Mouse (Mus musculus): ENCODE data around the gene St6galnac6.

Gene St6galnac6

GRCm38 (mm10) chr2:32641810-32642209 lies 42.3 kb downstream of the St6galnac6 start:
- no peak for DNase-seq

DNA sequence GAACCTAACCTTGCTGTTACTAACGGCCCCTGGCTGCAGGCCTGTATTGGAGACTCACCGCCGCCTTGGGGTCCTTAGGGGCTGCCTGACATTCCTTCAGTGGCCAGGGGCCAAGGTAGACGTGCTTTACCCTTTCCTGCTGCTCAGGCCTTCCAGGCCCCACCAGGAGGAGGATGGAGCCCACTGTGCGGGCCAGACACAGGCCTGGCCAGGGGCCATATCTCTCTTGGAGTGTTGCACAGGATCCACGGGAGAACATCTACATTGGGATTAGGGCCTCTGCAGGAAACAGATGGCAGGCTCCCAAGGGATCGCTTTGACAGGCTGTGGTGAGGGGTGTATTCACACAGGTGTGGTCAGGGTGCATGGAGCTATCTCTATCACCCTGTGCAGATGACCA lies 43.3 kb downstream of the St6galnac6 start:
- no peak for DNase-seq

- no peak for DNase-seq
Measured at GRCm38 (mm10) chr2:32644083-32644482, 44.6 kb downstream of the St6galnac6 start.

- no peak for DNase-seq
Measured at GRCm38 (mm10) chr2:32644799-32645475, 45.4 kb downstream of the St6galnac6 start.

DNA sequence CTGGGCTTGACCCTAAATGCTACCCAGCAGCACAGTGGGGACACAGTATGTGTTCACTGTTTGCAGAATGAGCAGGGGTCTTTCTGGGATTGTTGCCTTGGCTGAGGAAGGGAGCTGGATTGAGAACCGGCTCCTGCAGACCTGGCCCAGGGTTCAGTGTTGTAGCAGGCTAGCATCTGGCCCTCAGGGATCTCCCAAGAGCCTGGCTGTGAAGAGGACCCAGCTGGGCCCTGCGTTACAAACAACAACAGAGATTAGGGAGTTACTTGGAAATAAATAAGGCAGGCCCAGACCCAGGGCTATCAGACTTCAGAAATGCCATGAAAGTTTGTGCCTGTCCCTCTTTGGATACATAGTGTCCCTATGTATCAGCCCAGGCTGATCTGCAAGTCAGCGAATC lies 46.1 kb downstream of the St6galnac6 start:
- no peak for DNase-seq

GRCm38 (mm10) chr2:32646379-32647056 lies 47.0 kb downstream of the St6galnac6 start, which contains the start of gene Eng:
Eng (plus strand) TSS chr2:32646595.
- no peak for DNase-seq

GRCm38 (mm10) chr2:32647366-32647765 lies 47.9 kb downstream of the St6galnac6 start:
- DNase-seq = no peak

DNA sequence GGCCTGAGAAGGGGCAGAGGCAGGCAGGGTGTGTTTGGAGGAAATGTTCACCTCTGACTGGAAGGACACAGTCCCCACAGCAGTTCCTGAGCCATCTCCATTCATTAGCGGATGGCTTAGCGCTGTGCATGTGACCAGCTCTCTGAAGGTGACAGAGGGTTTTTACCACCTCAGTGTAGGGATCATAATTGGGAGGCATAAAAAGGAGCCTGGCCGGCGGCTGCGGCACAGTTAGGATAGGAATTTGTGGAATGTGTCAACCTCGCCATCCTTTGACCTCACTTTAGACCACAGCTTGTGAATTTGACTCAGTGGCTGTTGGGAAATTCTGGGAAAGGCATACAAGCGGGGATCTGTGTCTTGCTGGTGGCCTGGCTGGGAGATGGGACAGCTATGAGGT lies 54.3 kb downstream of the St6galnac6 start:
- no peak for DNase-seq

GRCm38 (mm10) chr2:32654743-32655393 lies 55.4 kb downstream of the St6galnac6 start:
- DNase-seq = no peak

GRCm38 (mm10) chr2:32655394-32655744 lies 55.9 kb downstream of the St6galnac6 start:
- DNase-seq = no peak

- no peak for DNase-seq
Measured at GRCm38 (mm10) chr2:32655826-32656225, 56.3 kb downstream of the St6galnac6 start.

GRCm38 (mm10) chr2:32658873-32659272 lies 59.4 kb downstream of the St6galnac6 start:
- no peak for DNase-seq

GRCm38 (mm10) chr2:32661509-32662107 lies 62.1 kb downstream of the St6galnac6 start:
- DNase-seq = no peak

- no peak for DNase-seq
Measured at GRCm38 (mm10) chr2:32662291-32662690, 62.8 kb downstream of the St6galnac6 start.

DNA sequence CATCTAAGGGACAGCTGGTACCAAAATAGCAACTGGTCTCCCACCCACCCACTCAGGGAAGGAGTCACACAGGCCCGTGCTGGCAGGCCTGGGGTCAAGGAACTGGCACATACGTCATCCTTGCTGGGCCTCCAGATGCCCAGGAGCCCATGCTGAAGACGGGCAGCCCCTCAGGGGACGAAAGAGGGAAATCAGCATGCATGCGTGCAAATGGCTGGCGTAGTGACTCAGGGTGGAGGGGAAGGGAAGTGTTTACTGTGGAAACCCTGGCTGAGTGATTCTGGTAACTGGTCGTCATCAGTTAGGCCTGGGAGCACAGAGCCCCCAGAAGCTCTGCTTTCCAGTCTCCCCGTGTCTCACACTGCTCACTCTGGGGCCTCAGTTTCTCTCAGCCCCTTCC lies 65.8 kb downstream of the St6galnac6 start:
- DNase-seq = no peak

GRCm38 (mm10) chr2:32665853-32666252 lies 66.3 kb downstream of the St6galnac6 start:
- no peak for DNase-seq

- no peak for DNase-seq
Measured at GRCm38 (mm10) chr2:32667775-32668174, 68.3 kb downstream of the St6galnac6 start.

DNA sequence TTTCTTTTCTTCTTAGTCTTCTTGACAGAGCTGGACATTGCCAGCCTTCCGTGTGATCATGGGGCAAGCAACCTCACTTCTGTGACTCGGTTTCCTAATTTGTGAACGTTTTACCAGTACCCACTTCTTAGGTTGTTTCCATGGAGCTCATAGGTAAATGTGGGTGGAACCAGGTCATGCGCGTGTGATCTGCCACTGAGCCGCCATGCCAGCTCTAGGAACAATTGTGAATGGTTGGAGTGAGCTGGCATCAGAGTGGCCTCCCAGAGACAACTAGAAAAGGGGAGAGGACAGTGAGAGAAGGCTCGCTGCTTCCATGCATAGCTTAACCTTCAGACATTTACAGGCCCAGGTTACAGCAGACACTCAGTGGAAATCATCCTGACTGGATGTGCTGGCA lies 68.7 kb downstream of the St6galnac6 start:
- no peak for DNase-seq

DNA sequence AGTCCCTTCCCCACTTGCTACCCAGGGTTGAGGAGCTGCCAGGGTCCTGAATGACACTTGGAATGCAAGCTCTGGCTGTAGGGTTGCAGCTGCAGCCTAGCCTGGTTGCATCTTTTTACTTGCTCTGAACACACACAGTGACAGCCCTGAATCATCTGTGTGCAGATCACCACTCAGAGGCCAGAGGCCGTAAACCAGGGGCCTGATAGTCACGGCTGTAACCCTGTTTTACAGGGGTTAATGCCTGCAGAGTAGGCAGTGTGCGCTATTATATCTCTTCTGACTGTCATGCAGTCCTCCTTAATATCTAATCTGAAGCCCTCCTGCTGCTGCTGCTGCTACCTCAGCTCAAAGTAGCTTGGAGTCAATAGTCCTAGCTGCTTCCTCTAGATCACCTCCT lies 70.4 kb downstream of the St6galnac6 start:
- DNase-seq = no peak
